Mouse (Mus musculus) midbrain, embryonic 14.5 days (tissue): Measurements from ENCODE around the gene Cdk8. TPM values are rescaled to one million over a fixed set of nuclear protein-coding genes. Genes with fewer than 3 reads are reported as not detected.

Source experiments
- ATAC-seq: fragments of 200-750 bp; cut with Nextera tagmentation; 2 replicates; pipeline ENCODE4 v1.8.0; 2017; ENCODE audit warnings: moderate number of reproducible peaks, moderate library complexity; ENCODE audit not compliant: low FRiP score, low TSS enrichment
- DNase-seq: peaks from one replicate; pipeline ENCODE4 v3.0.0-alpha.2; 2015
- H3K27ac ChIP-seq: fragments of 300-500 bp; sonication (generic); replicated peaks from 2 replicates; pipeline ENCODE4 v1.5.1; 2014; ENCODE audit warnings: mild to moderate bottlenecking, low read depth, low read length, moderate library complexity
- H3K27me3 ChIP-seq: fragments of 300-500 bp; sonication (generic); 2 replicates; pipeline ENCODE4 v1.6.1; 2014; ENCODE audit warnings: low read length, control low read depth, mixed read lengths; ENCODE audit not compliant: control insufficient read depth, insufficient read depth
- H3K36me3 ChIP-seq: fragments of 300-500 bp; sonication (generic); 2 replicates; pipeline ENCODE4 v1.6.1; 2014; ENCODE audit warnings: low read length, control low read depth; ENCODE audit not compliant: control insufficient read depth, insufficient read depth
- H3K4me1 ChIP-seq: fragments of 300-500 bp; sonication (generic); 2 replicates; pipeline ENCODE4 v1.6.1; 2014; ENCODE audit warnings: mild to moderate bottlenecking, antibody characterized with exemption, low read length, control low read depth; ENCODE audit not compliant: control insufficient read depth, insufficient read depth
- H3K4me2 ChIP-seq: fragments of 300-500 bp; sonication (generic); 2 replicates; pipeline ENCODE4 v1.6.1; 2014; ENCODE audit warnings: mild to moderate bottlenecking, low read length, moderate library complexity
- H3K4me3 ChIP-seq: fragments of 300-500 bp; sonication (generic); replicated peaks from 2 replicates; pipeline ENCODE4 v1.5.1; 2014; ENCODE audit warnings: low read depth, low read length
- H3K9ac ChIP-seq: fragments of 300-500 bp; sonication (generic); replicated peaks from 2 replicates; pipeline ENCODE4 v1.6.1; 2014; ENCODE audit warnings: mild to moderate bottlenecking, low read length, moderate library complexity
- H3K9me3 ChIP-seq: fragments of 300-500 bp; sonication (generic); 2 replicates; pipeline ENCODE4 v1.6.1; 2016; ENCODE audit warnings: low read length, control low read depth, mixed read lengths; ENCODE audit not compliant: control insufficient read depth
- WGBS: fragments of 180-500 bp; shearing (Covaris S2); extraction: QIAGEN DNeasy Blood & Tissue Kit; methylation state at CpG from one replicate; pipeline ENCODE4 v1.1.7; 2014; 5-methylcytosine and 5-hydroxymethylcytosine counted together
- polyA plus RNA-seq: library from polyadenylated mRNA; unstranded; fragments of >200 nt; fragmentation: Nextera tagmentation; extraction: Ambion mirVana; gene quantifications from 2 replicates; pipeline ENCODE4 v1.2.1, GENCODE M21; 2014

The Cdk8 gene
- polyA plus RNA-seq, 1 experiment from 2014 or later = 29.8 TPM

GRCm38 (mm10) chr5:146280012-146280411 lies 49.0 kb downstream of the Cdk8 start:
- no peak overlapping the region for H3K4me2 ChIP-seq
- DNase-seq (no peak), ATAC-seq (no peak)
- no peaks in the 10 kb centered on the region for H3K9me3 ChIP-seq
- H3K27ac ChIP-seq = no peak overlapping the region
- no peak overlapping the region for H3K9ac ChIP-seq
- H3K4me1 ChIP-seq = no peaks in the 10 kb centered on the region
- H3K36me3 ChIP-seq = peaks cover 19% of the 10 kb centered on the region
- H3K27me3 ChIP-seq = no peaks in the 10 kb centered on the region
- no peak overlapping the region for H3K4me3 ChIP-seq

- WGBS = 87% methylated on average over 4 of the region's 4 CpGs
- Histone ChIP-seq H3K27ac (no peak overlapping the region), H3K27me3 (no peaks in the 10 kb centered on the region), H3K4me1 (no peaks in the 10 kb centered on the region), H3K9ac (no peak overlapping the region), H3K4me2 (no peak overlapping the region), H3K4me3 (no peak overlapping the region), H3K36me3 (peaks cover 20% of the 10 kb centered on the region), H3K9me3 (no peaks in the 10 kb centered on the region)
- DNase-seq (no peak), ATAC-seq (no peak)
Observed at GRCm38 (mm10) chr5:146281241-146281818, 50.3 kb downstream of the Cdk8 start.

DNA sequence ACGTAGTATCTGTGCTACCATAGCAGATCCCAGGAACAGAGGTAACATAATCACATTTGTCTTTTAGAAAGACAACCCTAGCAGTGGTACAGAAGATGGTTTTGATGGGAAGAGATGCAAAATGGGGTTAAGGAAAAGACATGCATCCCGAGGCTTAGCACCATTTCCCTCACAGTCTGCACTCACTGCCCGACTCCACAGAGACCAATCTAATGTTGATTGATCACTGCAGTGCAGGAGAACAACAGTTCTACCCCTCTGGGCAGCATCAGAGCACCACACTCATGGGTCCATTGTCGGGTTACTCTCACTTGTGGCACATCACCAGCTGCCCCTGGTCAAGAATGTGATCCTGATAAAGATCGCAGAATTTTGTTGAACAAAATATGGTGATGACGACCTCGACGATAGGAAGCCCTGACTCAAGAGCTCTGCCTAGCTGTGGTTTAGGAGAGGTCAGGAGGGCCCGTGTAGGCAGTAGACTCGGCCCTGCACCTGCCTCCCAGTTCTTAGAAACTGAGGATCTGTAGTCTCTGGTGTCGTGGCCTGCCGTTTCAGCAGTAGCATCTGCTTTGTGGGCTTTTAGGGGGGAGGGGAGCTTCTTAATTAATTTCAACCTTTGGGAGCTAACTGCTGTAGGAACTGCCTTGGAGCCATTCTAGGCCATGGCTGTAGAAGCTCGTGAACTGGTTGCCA lies 51.0 kb downstream of the Cdk8 start:
- Histone ChIP-seq H3K4me3 (no peak overlapping the region), H3K9me3 (no peaks in the 10 kb centered on the region), H3K4me2 (no peak overlapping the region), H3K27ac (no peak overlapping the region), H3K9ac (no peak overlapping the region), H3K27me3 (no peaks in the 10 kb centered on the region), H3K4me1 (no peaks in the 10 kb centered on the region), H3K36me3 (peaks cover 27% of the 10 kb centered on the region)
- no peak for ATAC-seq
- no peak for DNase-seq
- 85% methylated on average over 13 of the region's 13 CpGs for WGBS

DNA sequence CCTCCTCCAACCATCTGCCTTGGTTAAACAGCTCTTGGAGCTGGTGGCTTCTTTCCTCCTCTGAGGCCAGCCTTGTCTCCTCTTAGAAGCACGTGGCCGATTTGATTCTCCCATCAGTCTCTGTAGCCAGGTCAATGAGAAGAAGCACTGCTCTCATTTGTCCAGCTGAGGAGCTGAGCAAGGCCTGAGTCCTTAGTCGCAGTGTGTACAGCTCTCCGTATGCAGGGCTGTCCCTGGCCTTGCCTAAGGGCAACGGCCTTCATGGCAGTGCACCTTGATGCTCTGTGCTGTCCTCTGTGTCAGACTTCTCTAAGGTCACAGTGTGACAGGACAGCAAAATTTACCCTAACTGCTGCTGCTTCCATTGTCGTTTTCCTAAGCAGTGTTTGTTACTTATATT lies 52.9 kb downstream of the Cdk8 start:
- Histone ChIP-seq H3K27me3 (no peaks in the 10 kb centered on the region), H3K36me3 (peaks cover 42% of the 10 kb centered on the region), H3K9me3 (no peaks in the 10 kb centered on the region), H3K4me2 (no peak overlapping the region), H3K9ac (no peak overlapping the region), H3K4me3 (no peak overlapping the region), H3K27ac (no peak overlapping the region), H3K4me1 (no peaks in the 10 kb centered on the region)
- DNase-seq (no peak), ATAC-seq (no peak)
- 94% methylated on average over 6 of the region's 6 CpGs for WGBS

DNA sequence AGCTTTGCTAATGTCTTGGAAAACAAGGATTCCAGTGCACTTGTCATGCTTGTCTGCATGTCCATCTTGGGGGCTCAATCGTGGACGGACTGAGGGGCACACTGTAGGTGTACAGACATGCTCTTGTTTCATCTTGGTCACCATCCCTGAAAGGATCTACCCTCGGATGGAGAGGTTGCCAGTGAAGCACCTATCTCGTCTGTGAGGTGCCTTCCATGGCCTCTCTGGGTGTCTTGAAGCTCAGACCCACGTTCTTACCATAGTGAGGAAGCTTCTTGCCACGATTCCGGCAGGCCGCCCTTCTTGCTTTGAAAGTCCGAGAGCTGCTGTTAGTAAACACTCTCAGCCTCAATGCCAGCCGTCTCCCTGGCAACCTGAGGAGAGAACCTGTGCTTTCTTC lies 56.4 kb downstream of the Cdk8 start:
- WGBS = 83% methylated on average over 10 of the region's 10 CpGs
- no peak overlapping the region for H3K9ac ChIP-seq
- peaks cover 56% of the 10 kb centered on the region for H3K36me3 ChIP-seq
- no peaks in the 10 kb centered on the region for H3K4me1 ChIP-seq
- DNase-seq (no peak), ATAC-seq (no peak)
- H3K4me2 ChIP-seq = no peak overlapping the region
- no peak overlapping the region for H3K4me3 ChIP-seq
- H3K27me3 ChIP-seq = no peaks in the 10 kb centered on the region
- no peaks in the 10 kb centered on the region for H3K9me3 ChIP-seq
- no peak overlapping the region for H3K27ac ChIP-seq

GRCm38 (mm10) chr5:146288048-146288501 lies 57.0 kb downstream of the Cdk8 start:
- ATAC-seq = no peak
- Histone ChIP-seq H3K27ac (no peak overlapping the region; the same call in 1 of the 2 replicates), H3K4me3 (no peak overlapping the region), H3K27me3 (no peaks in the 10 kb centered on the region), H3K9me3 (no peaks in the 10 kb centered on the region), H3K9ac (no peak overlapping the region), H3K4me2 (no peak overlapping the region), H3K36me3 (peaks cover 56% of the 10 kb centered on the region), H3K4me1 (no peaks in the 10 kb centered on the region)
- DNase-seq = no peak
- 84% methylated on average over 13 of the region's 13 CpGs for WGBS

DNA sequence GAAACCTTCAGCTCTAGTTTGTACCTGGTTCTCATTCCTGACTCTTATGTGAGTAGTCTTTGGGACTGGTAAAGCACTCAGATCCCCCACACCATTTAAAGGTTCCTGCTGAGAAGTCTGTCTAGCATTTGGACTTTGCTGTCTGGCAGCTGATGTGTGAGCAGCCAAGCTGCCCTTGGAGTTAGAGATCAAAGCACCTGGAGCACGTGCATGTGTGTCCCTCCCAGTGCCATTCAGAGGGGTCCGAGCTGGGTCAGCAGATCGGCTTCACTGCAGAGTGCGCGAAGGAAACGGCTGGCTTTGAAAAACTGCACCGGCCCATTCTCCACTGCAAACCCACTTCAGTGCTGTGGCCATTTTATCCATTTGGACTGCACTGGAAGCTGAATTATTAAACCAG lies 58.9 kb downstream of the Cdk8 start:
- no peak for ATAC-seq
- Histone ChIP-seq H3K27me3 (no peaks in the 10 kb centered on the region), H3K27ac (no peak overlapping the region), H3K9ac (no peak overlapping the region), H3K4me3 (no peak overlapping the region), H3K9me3 (no peaks in the 10 kb centered on the region), H3K36me3 (peaks cover 56% of the 10 kb centered on the region), H3K4me2 (no peak overlapping the region), H3K4me1 (no peaks in the 10 kb centered on the region)
- 88% methylated on average over 7 of the region's 7 CpGs for WGBS
- DNase-seq = no peak

DNA sequence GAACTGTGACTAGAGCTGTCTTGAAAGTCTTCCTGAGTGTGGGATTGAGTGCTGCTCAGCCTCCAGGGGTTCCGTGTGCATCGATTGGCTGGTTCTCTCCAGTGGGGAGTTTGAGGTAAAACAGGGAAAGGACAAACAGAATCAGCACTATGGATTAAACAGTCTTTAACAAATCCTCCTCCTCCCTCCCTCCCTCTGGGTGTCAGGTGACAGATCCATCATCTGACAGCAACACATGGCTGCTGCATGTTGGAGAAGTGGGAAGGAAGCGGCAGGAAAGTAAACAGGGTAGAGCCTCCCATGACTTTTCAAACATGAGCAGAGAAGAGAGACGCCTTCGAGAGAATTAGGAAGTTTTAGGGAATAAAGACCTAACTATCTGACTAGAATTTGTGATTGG lies 59.4 kb downstream of the Cdk8 start:
- Histone ChIP-seq H3K9me3 (no peaks in the 10 kb centered on the region), H3K9ac (no peak overlapping the region), H3K27ac (no peak overlapping the region), H3K36me3 (peaks cover 53% of the 10 kb centered on the region), H3K4me2 (no peak overlapping the region), H3K4me1 (no peaks in the 10 kb centered on the region), H3K4me3 (no peak overlapping the region), H3K27me3 (no peaks in the 10 kb centered on the region)
- WGBS = 87% methylated on average over 5 of the region's 5 CpGs
- ATAC-seq (no peak), DNase-seq (no peak)

GRCm38 (mm10) chr5:146291560-146291959 lies 60.5 kb downstream of the Cdk8 start:
- ATAC-seq = no peak
- 90% methylated on average over 5 of the region's 5 CpGs for WGBS
- Histone ChIP-seq H3K27ac (no peak overlapping the region), H3K4me1 (no peaks in the 10 kb centered on the region), H3K27me3 (no peaks in the 10 kb centered on the region), H3K36me3 (peaks cover 54% of the 10 kb centered on the region), H3K9me3 (no peaks in the 10 kb centered on the region), H3K9ac (no peak overlapping the region), H3K4me2 (no peak overlapping the region), H3K4me3 (no peak overlapping the region)
- DNase-seq = no peak
